ENCODE assay signal across 13 mouse cellular contexts in the genomic region with DNA sequence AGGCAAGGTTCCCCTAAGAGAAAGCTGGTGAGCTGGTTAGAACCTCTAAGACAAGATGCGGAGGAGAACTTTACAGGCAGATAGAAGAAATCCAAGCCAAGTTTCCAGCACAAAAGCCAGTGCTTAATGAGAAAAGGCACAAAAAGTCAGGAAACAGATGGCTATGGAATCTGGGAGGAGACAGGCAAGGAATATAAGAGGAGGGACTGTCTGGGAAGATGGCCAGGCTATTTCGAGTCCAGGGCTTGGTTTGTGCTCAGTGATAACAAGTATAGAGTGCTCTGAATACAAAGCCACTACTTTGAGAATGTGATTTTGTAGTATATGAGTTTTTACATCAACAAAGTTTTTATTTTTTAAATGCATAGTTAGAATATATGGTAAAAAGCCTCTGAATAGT. TPM values are rescaled to one million over a fixed set of nuclear protein-coding genes. Genes with fewer than 3 reads are reported as not detected.
DNase-seq lines count a peak whose midpoint lies in the region; ATAC-seq and TF ChIP-seq lines count a peak whose summit lies in the region.
"Had no signal": no experiment of that assay in that cellular context is flagged by ENCODE, and none has a peak within 500 bp of the region (broad histone marks: within the 10 kb centered on the region; RNA-seq: fewer than 3 reads in every experiment).

No protein-coding gene starts in this region.

- TF ChIP-seq CTCF in left cerebral cortex, adult 2 months (IDR thresholded peaks at IDR 0.05) = no peak
- TF ChIP-seq CTCF in heart, postnatal 0 days (IDR thresholded peaks at IDR 0.05; ENCODE audit: low read depth) = no peak

- no peak overlapping the region for H3K9ac ChIP-seq in heart, postnatal 0 days (replicated peaks; ENCODE audit: low read depth, low read length)
- no peak overlapping the region for H3K9ac ChIP-seq in forebrain, embryonic 13.5 days
- H3K9ac ChIP-seq: liver, embryonic 13.5 days; neural tube, embryonic 12.5 days had no signal

- H3K9me3 ChIP-seq in heart, postnatal 0 days (replicated peaks; ENCODE audit: control insufficient read depth, low read length) = no peaks in the 10 kb centered on the region; the same call in 1 of the 2 replicates
- H3K9me3 ChIP-seq in forebrain, embryonic 13.5 days (replicated peaks) = no peaks in the 10 kb centered on the region
- H3K9me3 ChIP-seq: liver, embryonic 13.5 days; neural tube, embryonic 12.5 days had no signal

- peaks cover 8% of the 10 kb centered on the region; the same call in 1 of the 2 replicates for H3K4me1 ChIP-seq in heart, postnatal 0 days (ENCODE audit: control insufficient read depth, insufficient read depth)
- H3K4me1 ChIP-seq in forebrain, embryonic 13.5 days = no peaks in the 10 kb centered on the region
- H3K4me1 ChIP-seq: liver, embryonic 13.5 days; neural tube, embryonic 12.5 days had no signal

- H3K27me3 ChIP-seq in heart, postnatal 0 days (ENCODE audit: control insufficient read depth, insufficient read depth, low read length) = no peaks in the 10 kb centered on the region
- H3K27me3 ChIP-seq in forebrain, embryonic 13.5 days = no peaks in the 10 kb centered on the region
- H3K27me3 ChIP-seq: liver, embryonic 13.5 days; neural tube, embryonic 12.5 days; Patski had no signal

- no peak overlapping the region for H3K4me2 ChIP-seq in heart, postnatal 0 days (ENCODE audit: low read depth, low read length)
- no peak overlapping the region for H3K4me2 ChIP-seq in forebrain, embryonic 13.5 days
- H3K4me2 ChIP-seq: liver, embryonic 13.5 days; neural tube, embryonic 12.5 days had no signal

- intact Hi-C loops in left cerebral cortex, adult 2 months (cut with DNase I) = no loop called here

- H3K36me3 ChIP-seq in heart, postnatal 0 days (replicated peaks; ENCODE audit: control insufficient read depth, insufficient read depth, low read length) = no peaks in the 10 kb centered on the region
- no peaks in the 10 kb centered on the region for H3K36me3 ChIP-seq in forebrain, embryonic 13.5 days (ENCODE audit: poor library complexity, severe bottlenecking)
- H3K36me3 ChIP-seq: liver, embryonic 13.5 days; neural tube, embryonic 12.5 days had no signal

- TF ChIP-seq EP300 in heart, postnatal 0 days (IDR thresholded peaks at IDR 0.05; ENCODE audit: low read depth) = no peak

- no peak overlapping the region for H3K27ac ChIP-seq in left cerebral cortex, adult 2 months
- peak overlapping the region; percentile 57 for H3K27ac ChIP-seq in heart, postnatal 0 days (ENCODE audit: low read depth)
- H3K27ac ChIP-seq in forebrain, embryonic 13.5 days = no peak overlapping the region
- H3K27ac ChIP-seq: liver, embryonic 13.5 days; neural tube, embryonic 12.5 days had no signal

- 41% methylated on average over 2 of the region's 2 CpGs for WGBS in heart, postnatal 0 days
- WGBS in forebrain, embryonic 13.5 days = 86% methylated on average over 2 of the region's 2 CpGs

- H3K4me3 ChIP-seq in left cerebral cortex, adult 2 months = no peak overlapping the region
- H3K4me3 ChIP-seq in heart, postnatal 0 days (ENCODE audit: low read depth, low read length) = no peak overlapping the region
- H3K4me3 ChIP-seq in forebrain, embryonic 13.5 days = no peak overlapping the region
- H3K4me3 ChIP-seq: liver, embryonic 13.5 days; neural tube, embryonic 12.5 days had no signal

- ATAC-seq in heart, postnatal 0 days (ENCODE audit: insufficient read depth, low read depth) = peak; percentile 57
- no peak for ATAC-seq in forebrain, embryonic 13.5 days
- ATAC-seq: inflammation-experienced regulatory T-cells, adult 6 months; Patski had no signal

- peak; percentile 1 for DNase-seq in left cerebral cortex, adult 11 months (ENCODE audit: low spot score)
- no peak for DNase-seq in left cerebral cortex, adult 2 months (ENCODE audit: extremely low spot score in 1 of 2, low spot score in 2 of 2)
- DNase-seq in gastrocnemius, adult 18-20 months (ENCODE audit: low spot score) = peak; percentile 30
- peak; percentile 52 for DNase-seq in heart, postnatal 0 days (ENCODE audit: low spot score)
- DNase-seq in right cerebral cortex, postnatal 25 days = peak; percentile 5
- no peak for DNase-seq in adrenal gland, postnatal 25 days
- DNase-seq: cerebellum, adult 11 months; liver, embryonic 13.5 days; thymus, adult 2 months had no signal

RNA-seq across cellular contexts. Expression of a gene that starts 45.1 kb away (rescaled TPM):
- total RNA-seq in left cerebral cortex, adult 2 months (2021) = 1 to 10 TPM; 1.4 to 1.7 TPM
- total RNA-seq in gastrocnemius, adult 18-20 months (2021) = 1 to 10 TPM; 2.3 to 3.1 TPM
- total RNA-seq in heart, postnatal 0 days (2014; rRNA removed; ENCODE audit: low replicate concordance) = 6.6 and 11.4 TPM in 2 replicates
- 9.0 and 9.2 TPM in 2 replicates for polyA plus RNA-seq in heart, postnatal 0 days (2015; fragmentation: Nextera tagmentation; extraction: Ambion mirVana)
- polyA plus RNA-seq in forebrain, embryonic 13.5 days (2015; fragmentation: Nextera tagmentation; extraction: Ambion mirVana) = 1.2 and 1.3 TPM in 2 replicates
- 17.5 and 18.1 TPM in 2 replicates for total RNA-seq in adrenal gland, postnatal 25 days (2021)

Comparison
In these comparisons a context has a peak if more than half of its experiments do, and no peak if none do; other contexts are left out.
1. DNase-seq: peak in left cerebral cortex, adult 11 months (single experiment), gastrocnemius, adult 18-20 months (single experiment), heart, postnatal 0 days (single experiment) and right cerebral cortex, postnatal 25 days (single experiment); none in left cerebral cortex, adult 2 months (0 of 2) and adrenal gland, postnatal 25 days (single experiment).